Mouse (Mus musculus): Measurements from ENCODE around the gene Dolpp1. TPM values are rescaled to one million over a fixed set of nuclear protein-coding genes. Genes with fewer than 3 reads are reported as not detected.

The Dolpp1 gene
- polyA plus RNA-seq, 1 experiment from 2014 or later: 15.4 TPM

GRCm38 (mm10) chr2:30396246-30396645 lies 4.2 kb downstream of the Dolpp1 start:
- CTCF ChIA-PET: interaction anchor here (0.8 kb wide), 1 partner anchor 9 kb away, joined by 4 read pairs; no protein-coding TSS in a partner anchor
- DNase-seq (ENCODE audit: low read depth, low spot score) (no peak), ATAC-seq (no peak)
- no peaks in the 10 kb centered on the region for H3K27me3 ChIP-seq
- POLR2A ChIA-PET: no interaction called here
- in situ Hi-C loops (cut with MboI; ENCODE audit: low pct_unique_long_range_greater_than_20kb): no loop called here
- no peak for TF ChIP-seq CTCF (IDR thresholded peaks at IDR 0.05)

GRCm38 (mm10) chr2:30397986-30398512 lies 6.0 kb downstream of the Dolpp1 start:
- POLR2A ChIA-PET: interaction anchor here (0.9 kb wide), 1 partner anchor 18 kb away, joined by 3 read pairs; the partner anchor contains the start of genes Crat and Ptpa

GRCm38 (mm10) chr2:30399191-30400171 lies 7.4 kb downstream of the Dolpp1 start:
- TF ChIP-seq CTCF (IDR thresholded peaks at IDR 0.05): no peak
- no peaks in the 10 kb centered on the region for H3K27me3 ChIP-seq
- ATAC-seq (no peak), DNase-seq (ENCODE audit: low read depth, low spot score) (no peak)
- ChIA-PET POLR2A (no interaction called here), CTCF (no interaction called here)
- in situ Hi-C loops (cut with MboI; ENCODE audit: low pct_unique_long_range_greater_than_20kb): no loop called here

More at GRCm38 (mm10) chr2:30397986-30398512, 6.0 kb downstream of the Dolpp1 start:
- TF ChIP-seq CTCF (IDR thresholded peaks at IDR 0.05): no peak
- in situ Hi-C loops (cut with MboI; ENCODE audit: low pct_unique_long_range_greater_than_20kb): no loop called here
- DNase-seq (ENCODE audit: low read depth, low spot score) (no peak), ATAC-seq (no peak)
- CTCF ChIA-PET: interaction anchor here (1.3 kb wide), 1 partner anchor 31 kb away, joined by 3 read pairs; no protein-coding TSS in a partner anchor
- no peaks in the 10 kb centered on the region for H3K27me3 ChIP-seq

- POLR2A ChIA-PET: interaction anchor here (0.9 kb wide), 1 partner anchor 9 kb away, joined by 3 read pairs; the partner anchor contains the start of gene Dolpp1
- in situ Hi-C loops (cut with MboI; ENCODE audit: low pct_unique_long_range_greater_than_20kb): no loop called here
- no peak for TF ChIP-seq CTCF (IDR thresholded peaks at IDR 0.05)
- no peak for ATAC-seq
- no peaks in the 10 kb centered on the region for H3K27me3 ChIP-seq
- no peak for DNase-seq (ENCODE audit: low read depth, low spot score)
- CTCF ChIA-PET: no interaction called here
Observed at GRCm38 (mm10) chr2:30401581-30401980, 9.5 kb downstream of the Dolpp1 start.

- ATAC-seq (no peak), DNase-seq (ENCODE audit: low read depth, low spot score) (no peak)
- ChIA-PET POLR2A (interaction anchor here (0.7 kb wide), 1 partner anchor 9 kb away, joined by 3 read pairs; no protein-coding TSS in a partner anchor), CTCF (interaction anchor here (1.2 kb wide), 1 partner anchor 10 kb away, joined by 3 read pairs; no protein-coding TSS in a partner anchor)
- no peak for TF ChIP-seq CTCF (IDR thresholded peaks at IDR 0.05)
- in situ Hi-C loops (cut with MboI; ENCODE audit: low pct_unique_long_range_greater_than_20kb): no loop called here
- H3K27me3 ChIP-seq: no peaks in the 10 kb centered on the region
Observed at GRCm38 (mm10) chr2:30402351-30402826, 10.3 kb downstream of the Dolpp1 start.

GRCm38 (mm10) chr2:30402843-30403242 lies 10.8 kb downstream of the Dolpp1 start:
- no peak for ATAC-seq
- in situ Hi-C loops (cut with MboI; ENCODE audit: low pct_unique_long_range_greater_than_20kb): no loop called here
- TF ChIP-seq CTCF (IDR thresholded peaks at IDR 0.05): no peak
- POLR2A ChIA-PET: interaction anchor here (0.7 kb wide), 1 partner anchor 9 kb away, joined by 3 read pairs; no protein-coding TSS in a partner anchor
- CTCF ChIA-PET: interaction anchor here (1.2 kb wide), 1 partner anchor 10 kb away, joined by 3 read pairs; no protein-coding TSS in a partner anchor
- DNase-seq (ENCODE audit: low read depth, low spot score): no peak
- H3K27me3 ChIP-seq: no peaks in the 10 kb centered on the region

- ChIA-PET CTCF (interaction anchor here (0.6 kb wide), 1 partner anchor 523 kb away, joined by 3 read pairs; no protein-coding TSS in a partner anchor), POLR2A (interaction anchor here (1.2 kb wide), 1 partner anchor 12 kb away, joined by 3 read pairs; the partner anchor contains the start of genes Crat and Ptpa)
- no peak for DNase-seq (ENCODE audit: low read depth, low spot score)
Observed at GRCm38 (mm10) chr2:30403870-30404269, 11.8 kb downstream of the Dolpp1 start.

GRCm38 (mm10) chr2:30407221-30407620 lies 15.2 kb downstream of the Dolpp1 start:
- no peaks in the 10 kb centered on the region for H3K27me3 ChIP-seq
- ATAC-seq: no peak

More at GRCm38 (mm10) chr2:30403870-30404269, 11.8 kb downstream of the Dolpp1 start:
- in situ Hi-C loops (cut with MboI; ENCODE audit: low pct_unique_long_range_greater_than_20kb): no loop called here
- ATAC-seq: no peak
- TF ChIP-seq CTCF (IDR thresholded peaks at IDR 0.05): no peak
- H3K27me3 ChIP-seq: no peaks in the 10 kb centered on the region

GRCm38 (mm10) chr2:30407778-30408177 lies 15.7 kb downstream of the Dolpp1 start:
- no peaks in the 10 kb centered on the region for H3K27me3 ChIP-seq
- DNase-seq (ENCODE audit: low read depth, low spot score) (no peak), ATAC-seq (no peak)
- in situ Hi-C loops (cut with MboI; ENCODE audit: low pct_unique_long_range_greater_than_20kb): no loop called here
- CTCF ChIA-PET: no interaction called here
- no peak for TF ChIP-seq CTCF (IDR thresholded peaks at IDR 0.05)
- POLR2A ChIA-PET: no interaction called here

More at GRCm38 (mm10) chr2:30407221-30407620, 15.2 kb downstream of the Dolpp1 start:
- no peak for DNase-seq (ENCODE audit: low read depth, low spot score)
- in situ Hi-C loops (cut with MboI; ENCODE audit: low pct_unique_long_range_greater_than_20kb): no loop called here
- ChIA-PET CTCF (no interaction called here), POLR2A (no interaction called here)
- no peak for TF ChIP-seq CTCF (IDR thresholded peaks at IDR 0.05)

- in situ Hi-C loops (cut with MboI; ENCODE audit: low pct_unique_long_range_greater_than_20kb): no loop called here
- DNase-seq (ENCODE audit: low read depth, low spot score): no peak
- ATAC-seq: no peak
- POLR2A ChIA-PET: no interaction called here
- CTCF ChIA-PET: no interaction called here
- no peak for TF ChIP-seq CTCF (IDR thresholded peaks at IDR 0.05)
- no peaks in the 10 kb centered on the region for H3K27me3 ChIP-seq
Observed at GRCm38 (mm10) chr2:30408452-30409100, 16.5 kb downstream of the Dolpp1 start.
